Mouse (Mus musculus) embryo, embryonic 9.5 days (tissue): ENCODE results near the gene Etfa.

Experiments used
- DNase-seq: peaks from one replicate; pipeline ENCODE4 v3.0.0-alpha.2; 2017; ENCODE audit errors: extremely low spot score

The Etfa gene

DNA sequence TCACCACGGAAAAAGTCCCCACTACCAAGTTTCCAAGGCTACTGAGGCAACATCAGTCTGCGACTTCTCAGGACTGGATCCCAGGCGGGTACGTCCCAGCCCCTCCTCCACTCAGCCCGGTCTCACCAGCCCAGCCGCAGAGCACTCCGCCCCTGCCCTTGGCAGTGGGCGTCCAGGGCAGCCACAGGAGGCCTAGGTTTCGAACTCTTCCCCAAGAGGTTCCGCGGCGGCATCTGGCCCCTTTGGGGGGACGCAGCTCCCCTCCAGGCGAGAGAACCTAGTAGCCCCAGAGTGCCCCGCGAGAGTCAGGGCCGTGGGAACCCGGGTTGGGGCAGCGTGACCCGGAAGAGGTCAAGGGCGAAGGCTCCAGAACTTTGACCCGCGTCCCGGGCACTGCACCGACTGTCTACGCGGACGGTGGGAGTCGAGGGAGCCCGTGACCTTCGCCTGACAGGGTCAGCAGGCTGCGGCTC is 486 bp downstream of the Etfa start:
- DNase-seq: peak; percentile 84

DNA sequence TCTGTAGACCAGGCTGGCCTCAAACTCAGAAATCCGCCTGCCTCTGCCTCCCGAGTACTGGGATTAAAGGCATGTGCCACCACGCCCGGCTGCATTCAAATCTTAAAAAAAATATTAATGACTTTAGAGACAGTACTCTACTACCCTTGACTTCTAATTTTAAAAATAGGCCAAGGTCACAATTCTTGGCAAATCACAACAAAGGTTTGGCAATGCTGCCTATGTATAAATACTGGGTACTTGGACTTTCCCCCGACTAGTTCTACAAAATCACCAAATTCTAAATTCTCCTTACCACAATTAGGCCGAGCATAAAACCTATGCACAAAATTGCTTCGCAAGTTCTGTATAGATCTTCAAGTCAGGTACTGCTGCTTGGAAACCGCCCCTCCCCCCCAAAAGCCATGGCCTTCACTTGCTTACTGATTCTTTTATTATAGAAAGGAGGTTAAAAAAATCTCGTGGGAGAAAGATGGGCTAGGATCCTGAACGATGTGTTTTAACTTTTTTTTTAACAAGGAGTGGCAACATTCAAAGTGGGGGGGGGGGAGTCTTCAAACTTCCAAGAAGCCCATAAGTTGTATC is 1.3 kb downstream of the Etfa start:
- no peak for DNase-seq

DNA sequence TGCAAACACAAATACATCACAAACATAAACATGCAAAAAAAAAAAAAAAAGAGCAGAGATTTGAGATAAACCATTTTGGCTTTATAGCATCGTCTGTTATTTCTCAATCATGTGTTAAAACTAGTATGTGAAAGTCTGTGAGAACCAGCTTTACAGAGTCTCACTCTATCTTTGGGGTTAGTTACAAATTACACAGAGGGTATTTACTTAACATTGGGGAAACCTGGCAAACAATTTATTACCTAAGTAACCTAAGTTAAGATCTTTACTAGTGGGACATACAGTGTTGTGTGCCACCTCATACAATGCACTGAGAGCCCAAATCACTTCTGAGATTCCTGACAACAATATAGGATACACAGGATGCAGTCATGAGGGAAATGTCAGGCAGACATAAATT is 2.3 kb downstream of the Etfa start:
- DNase-seq: no peak

DNA sequence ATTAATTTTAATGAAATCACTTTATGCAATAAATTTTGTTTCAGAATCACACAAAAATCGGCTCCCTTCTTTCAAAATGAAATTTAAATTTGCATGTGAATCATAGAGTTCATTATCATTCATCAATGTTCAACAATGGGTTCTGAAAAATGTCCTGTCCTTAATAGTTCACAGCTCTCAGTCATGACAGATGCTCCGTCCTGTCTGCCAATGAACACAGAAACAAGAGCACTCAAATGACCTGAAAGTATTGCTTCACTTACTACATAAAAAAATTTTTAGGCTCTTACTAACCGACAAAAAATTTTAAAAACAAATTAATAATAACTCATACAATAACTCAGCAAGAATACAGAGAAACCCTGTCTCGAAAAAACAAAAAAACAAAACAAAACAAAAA is 3.3 kb downstream of the Etfa start:
- DNase-seq: no peak

DNA sequence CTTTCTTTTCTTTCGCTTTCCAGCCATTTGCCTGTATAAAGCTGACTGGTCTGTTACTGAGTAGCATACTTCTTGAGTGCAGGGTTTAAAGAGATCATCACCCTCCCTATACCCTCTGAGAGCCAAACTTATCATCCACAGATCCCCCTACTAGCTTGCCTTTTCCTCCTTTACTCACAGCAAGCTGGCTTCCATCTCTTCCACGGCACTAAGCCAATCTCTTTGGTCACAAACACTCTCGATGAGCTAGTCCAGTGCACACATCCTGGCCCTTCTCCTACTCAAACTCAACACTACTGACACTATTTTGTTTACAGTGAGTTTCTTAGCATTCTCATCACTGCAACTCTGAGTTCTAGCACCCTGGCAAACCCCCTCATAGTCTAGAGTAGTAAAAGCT is 4.1 kb downstream of the Etfa start:
- DNase-seq: no peak

DNA sequence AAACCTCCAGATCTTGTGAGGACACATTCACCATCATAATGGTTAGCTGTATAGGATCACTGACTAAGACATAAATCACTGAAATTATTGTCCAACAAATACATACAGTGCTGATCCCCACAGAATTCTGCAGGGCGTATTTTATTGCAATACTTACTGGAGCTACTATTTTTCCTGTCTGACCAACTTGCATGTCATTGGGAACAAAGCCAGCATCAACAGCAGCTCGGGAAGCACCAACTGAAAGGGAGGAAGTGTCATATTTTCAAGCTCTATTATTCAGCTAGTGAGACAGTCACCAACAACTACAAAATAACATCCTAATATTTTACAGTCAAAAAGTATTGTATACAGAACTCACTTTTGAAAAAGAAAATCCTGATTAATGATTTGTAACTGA is 29.9 kb downstream of the Etfa start:
- no peak for DNase-seq

DNA sequence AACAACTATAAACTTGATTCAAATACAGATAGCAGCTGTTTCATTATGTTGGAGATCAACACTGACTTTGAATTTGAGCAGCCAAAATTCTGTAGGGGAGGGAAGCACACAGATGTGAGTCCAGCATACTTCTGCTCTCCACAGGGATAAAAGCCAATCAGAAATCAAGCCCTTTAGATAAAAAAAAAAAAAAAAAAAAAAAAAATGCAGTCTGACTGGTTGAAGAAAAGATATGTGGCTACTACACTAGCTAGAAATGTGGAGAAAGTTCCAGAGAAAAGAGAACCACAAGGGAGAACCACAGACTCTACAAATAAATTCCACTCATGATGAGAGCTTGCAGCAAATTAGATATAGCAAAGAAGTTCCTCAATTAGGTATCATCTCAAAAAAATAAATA is 33.3 kb downstream of the Etfa start:
- DNase-seq: no peak

DNA sequence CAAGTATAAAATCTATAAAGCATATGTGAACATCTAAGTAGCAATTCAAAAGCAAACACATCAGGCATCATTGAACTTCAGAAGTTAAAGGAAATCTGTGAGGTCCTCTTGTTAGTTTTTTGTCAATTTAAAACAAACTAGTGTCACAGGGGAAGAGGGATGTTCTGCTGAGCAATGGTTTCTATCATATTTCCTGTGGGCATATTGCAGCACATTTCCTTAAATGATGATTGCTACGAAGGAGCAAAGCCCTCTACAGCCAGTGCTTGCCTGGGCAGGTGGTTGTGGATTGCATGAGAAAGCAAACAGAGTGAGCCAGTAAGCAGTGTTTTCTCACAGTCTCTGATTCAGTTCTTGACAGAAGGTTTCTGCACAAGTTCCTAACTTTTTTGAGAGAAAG is 36.0 kb downstream of the Etfa start:
- no peak for DNase-seq

DNA sequence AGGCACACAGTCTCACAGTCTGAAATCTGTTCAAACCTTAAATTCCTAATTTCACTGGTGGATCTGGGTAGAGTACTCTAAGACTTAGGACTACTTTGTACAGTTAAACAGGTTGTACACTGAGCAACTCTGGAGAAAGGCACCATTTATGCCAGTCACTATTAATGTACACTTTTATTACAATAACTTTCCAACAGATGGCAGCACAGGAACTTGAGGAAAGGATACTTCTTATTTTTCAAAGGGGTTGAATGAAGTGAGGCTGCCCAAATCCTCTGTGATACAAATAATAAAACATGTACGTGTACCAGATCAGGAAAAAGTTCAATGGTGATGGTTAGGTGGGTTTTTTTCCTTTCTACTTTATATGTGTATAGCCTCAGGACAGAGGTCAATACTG is 43.6 kb downstream of the Etfa start:
- no peak for DNase-seq

DNA sequence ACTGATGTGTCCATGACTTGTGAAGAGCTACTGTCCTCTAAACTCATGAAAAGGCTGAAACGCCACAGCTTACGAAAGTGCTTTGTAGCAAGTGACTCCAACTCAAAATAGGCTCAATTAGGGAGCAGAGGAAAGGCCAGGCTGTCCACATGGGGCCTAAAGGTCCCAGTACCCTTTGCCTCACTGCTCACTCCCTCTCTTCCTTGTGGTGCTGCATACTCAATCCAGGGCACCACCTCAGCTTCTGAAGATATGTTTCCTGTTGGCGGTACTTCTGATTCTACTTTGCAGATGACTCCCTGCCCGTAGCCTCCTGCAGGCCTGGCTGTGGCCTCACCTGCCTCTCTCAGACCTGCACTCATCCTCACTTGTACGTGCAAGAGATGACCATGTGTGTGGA is 58.7 kb downstream of the Etfa start:
- no peak for DNase-seq

DNA sequence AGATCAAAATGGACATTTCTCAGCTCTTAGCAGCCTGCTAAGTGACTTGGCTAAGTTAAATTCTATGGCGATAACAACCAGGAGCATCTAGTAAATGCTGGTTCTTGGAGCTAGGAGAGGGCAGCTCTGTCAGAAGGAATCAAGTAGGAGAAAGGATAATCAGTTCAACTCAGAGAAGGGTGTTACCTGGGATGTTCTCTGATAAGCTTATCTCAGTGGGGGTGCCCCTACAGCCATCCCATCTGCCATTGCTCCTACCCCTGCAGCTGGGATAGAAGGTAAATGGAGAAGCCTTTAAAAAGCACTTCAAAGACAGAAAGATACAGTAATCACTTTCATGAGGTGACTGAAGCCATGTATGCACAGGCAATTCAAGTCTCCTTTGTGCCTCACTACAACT is 59.1 kb downstream of the Etfa start:
- DNase-seq: no peak

DNA sequence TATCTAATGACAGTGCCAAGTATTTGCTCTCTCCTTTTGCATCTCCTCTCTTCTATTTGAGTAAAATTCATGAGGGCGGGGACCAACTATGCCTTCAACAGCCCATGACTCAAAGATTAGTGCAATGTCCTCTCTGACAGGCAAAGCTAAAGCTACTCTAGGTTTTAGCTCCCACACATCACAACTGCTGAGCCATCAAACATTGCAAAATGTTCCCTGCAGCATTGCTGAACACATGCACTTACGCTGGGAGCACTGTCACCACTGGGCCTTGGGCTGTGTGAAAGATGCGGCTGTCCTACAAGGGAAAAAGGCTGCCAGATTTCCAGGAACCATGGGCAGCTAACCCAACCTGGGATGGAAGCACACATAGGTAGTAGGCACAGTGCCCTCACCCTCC is 60.6 kb downstream of the Etfa start:
- no peak for DNase-seq

DNA sequence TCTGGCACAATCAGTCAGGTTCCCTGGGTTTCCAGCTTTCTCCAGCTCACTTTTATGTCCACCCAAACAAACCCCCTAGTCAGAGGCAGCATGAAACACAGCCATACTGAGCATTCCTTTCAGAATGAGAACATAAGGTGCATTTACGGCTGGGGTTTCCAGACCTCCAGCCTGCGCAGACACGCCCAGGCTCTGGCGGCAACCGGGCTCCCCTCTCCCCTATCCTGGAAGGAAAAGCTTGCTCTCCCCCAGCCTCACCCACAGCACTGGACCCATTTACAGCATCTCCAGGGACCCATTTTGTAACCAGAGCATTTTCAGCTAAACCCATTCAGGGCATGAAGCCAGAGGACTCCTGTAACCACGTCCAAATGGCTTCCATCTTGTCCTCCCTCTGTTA is 62.0 kb downstream of the Etfa start:
- DNase-seq: no peak

DNA sequence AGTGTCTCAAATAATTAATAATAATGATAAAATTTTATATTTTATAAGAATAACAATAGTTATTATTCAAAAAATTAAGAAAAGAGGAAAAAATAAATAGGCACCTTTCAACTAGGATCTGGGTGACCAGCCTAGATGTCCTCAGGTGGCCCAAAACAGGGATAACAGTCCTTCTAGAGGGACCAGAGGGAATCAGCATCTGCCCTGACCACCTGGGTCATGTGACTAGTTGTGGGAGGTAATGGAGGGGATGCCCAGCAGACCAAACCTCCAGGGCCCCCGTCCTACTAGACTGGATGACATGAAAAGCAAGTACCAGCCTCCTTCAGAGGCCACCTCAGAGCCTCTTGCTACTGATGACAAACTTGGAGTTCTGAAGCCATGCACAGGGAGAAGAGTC is 62.9 kb downstream of the Etfa start:
- DNase-seq: no peak

DNA sequence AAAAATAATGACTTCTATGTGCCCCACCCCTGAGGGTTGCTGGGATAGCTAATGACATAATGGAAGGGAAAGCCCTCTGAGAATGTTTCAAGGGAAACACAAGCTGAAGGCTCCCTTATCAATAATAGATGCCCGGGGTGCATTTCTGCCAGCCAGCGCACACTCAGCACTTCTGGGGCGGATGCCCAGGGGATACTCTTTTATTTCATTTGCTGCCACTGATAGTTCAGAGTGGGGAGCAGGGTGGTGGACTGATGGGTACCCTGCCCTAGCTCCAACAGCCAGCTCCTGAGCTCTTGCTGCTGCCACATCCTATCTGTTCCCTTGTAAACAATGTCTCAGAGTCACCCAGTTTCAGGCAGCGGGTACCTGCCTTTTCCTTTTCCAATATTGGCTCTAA is 64.5 kb downstream of the Etfa start:
- DNase-seq: no peak

DNA sequence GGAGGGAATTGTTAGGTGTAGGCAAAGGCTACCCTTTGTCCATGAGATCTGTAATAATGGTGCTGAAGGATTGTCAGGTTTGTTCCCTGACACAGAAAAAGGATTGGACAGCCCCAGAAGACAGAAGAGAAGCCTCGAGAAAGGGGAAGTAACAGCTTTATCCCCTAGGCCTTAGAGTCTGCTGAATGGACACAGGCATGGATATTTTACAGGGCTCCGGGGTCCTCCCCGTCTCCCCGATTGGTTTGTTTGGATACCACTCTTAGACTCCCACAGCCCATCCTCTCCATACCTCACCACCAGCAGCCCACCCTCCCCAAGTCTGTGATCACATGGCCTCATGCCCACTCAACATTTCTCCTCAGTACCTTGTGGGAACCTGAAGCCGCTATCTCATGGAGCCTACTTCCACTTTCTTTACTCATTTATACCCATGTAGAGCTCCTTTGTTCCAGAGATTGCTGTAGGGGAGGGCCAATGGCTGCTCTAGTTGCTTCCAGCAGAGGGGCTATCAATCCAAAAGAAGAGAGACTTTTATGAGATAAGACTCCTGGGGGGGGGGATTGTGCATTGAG is 72.8 kb downstream of the Etfa start:
- no peak for DNase-seq

DNA sequence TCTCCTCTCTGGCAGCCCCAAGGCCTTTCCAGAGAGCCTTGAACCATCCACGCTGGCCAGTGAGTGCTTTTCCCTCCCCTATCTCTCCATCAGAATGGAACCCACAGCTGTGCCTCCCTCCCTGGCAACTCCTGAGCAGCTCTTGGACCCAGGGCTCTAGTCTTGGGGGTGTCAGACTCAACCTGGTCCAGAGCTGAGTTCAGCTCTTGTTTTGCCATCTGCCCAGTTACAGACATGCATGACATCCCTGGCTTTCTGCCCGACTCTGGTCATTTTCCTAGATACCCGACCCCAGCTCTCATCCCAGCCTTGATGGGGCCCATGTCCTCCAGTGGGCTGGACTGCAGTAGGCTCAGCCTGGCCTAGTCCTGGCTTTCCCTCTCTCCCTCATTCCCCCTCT is 73.6 kb downstream of the Etfa start:
- DNase-seq: no peak

DNA sequence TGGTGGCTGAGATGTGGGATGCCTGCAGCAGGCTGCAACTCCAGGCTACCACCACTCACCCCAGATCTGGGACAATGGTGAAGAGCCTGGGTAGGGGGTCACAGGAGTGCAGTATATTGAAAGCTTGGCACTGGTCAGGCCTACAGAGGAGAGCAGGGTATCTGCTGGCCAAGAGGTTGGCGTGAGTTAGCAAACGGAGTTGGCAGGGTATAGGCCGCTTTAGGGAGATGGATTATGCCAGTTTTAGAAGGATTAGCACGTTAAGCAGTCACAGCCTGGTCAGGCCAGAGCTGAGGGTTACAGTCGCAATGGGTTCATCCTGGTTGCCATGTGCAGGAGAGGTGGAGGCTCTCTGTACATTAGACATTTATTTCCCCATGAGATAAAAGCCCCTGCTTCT is 78.2 kb downstream of the Etfa start:
- no peak for DNase-seq

DNA sequence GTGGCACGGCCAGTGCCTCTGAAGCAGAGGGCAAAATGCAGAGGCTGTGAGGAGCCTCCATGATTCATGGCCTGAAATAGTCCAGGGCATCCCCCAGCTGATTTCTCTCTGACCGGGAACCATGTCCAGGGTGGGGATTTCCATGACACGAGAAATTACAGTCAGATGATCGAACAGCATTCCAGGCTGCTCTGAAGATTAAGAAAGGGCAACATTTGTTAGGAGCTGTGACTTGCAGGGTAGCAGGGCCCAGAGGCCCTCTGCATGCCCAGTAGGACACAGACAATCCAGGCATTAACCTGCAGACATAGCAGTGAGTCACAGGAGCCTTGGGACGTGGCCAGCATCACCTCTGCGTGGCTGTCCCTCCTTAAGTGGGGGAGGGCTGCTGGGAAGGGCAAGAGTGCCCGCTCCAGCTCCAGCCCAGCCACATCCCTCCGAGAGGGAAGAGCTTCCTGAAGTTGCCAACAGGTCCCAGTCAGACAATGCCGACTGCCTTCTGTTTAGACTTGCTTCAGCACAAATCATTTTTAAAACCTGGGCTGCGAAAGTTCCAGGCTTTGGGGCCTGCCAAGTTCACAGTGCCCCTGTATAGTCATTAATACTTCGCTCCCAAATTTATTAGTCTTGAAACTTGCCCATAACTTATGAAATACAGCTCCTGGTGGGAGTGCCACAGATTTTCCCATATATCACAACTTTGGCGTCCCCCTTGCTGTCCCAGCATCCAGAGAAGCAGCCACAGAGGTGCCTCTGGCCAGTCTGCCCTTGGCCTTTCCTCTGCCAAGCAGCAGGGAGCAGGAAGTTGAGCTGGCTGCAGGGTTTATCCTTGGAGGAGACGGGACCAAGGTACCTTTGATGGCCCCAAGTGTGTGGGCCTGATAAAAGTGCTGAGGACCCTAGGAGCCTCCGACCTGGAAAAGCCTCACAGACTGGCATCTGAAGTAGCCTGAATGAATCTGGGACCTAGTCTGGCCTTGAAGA is 79.4 kb downstream of the Etfa start:
- DNase-seq: no peak

DNA sequence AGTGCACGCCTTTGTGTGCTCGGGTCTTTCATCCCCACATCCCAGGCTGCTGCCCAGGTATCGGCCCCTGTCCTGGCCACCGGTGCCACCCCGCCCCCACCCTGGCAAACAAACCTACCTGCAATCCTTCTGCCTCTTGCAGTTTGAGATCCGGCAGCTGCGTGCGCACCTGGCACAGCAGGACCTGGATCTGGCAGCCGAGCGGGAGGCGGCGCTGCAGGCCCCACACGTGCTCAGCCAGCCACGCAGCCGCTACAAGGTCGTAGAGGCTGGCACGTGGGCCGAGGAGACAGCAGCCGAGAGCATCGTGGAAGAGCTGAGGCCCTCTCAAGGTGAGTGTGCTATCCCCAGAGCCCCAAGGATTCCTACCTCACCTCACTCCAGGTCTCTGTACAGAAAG is 81.9 kb downstream of the Etfa start:
- DNase-seq: no peak

DNA sequence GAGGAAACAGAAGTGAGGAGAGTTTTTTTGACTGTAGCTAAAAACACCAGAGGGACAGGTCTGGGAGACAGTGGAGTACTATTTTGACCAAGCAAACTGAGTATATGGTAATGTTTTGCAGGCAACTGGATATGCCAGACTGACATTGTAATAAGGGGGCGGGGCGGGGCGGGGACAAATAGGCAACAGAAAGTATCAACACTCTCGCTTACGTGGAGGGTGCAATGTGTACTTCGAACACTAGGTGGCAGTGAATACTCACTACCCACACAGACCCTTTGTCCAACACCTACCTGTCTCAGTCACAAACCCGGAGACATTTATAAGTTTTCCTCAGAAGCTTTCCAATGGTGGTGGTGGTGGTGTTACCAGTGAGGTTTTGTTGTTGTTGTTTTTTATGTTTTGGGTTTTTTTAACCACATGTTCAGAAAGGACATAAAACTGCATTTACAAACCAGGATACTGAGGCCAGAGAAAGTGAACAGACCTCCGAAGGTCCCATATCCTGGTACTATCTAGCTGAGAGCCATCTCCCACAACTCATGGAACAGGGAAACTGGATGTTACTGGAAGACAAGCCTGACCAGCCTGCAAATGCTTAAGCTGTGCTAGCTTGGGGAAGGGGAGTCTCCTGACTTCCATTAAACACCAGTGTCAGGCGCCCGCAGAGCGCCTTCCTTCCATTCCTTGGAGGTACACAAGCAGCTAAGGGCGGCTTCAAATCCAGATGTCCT is 82.6 kb downstream of the Etfa start:
- peak; percentile 79 for DNase-seq

DNA sequence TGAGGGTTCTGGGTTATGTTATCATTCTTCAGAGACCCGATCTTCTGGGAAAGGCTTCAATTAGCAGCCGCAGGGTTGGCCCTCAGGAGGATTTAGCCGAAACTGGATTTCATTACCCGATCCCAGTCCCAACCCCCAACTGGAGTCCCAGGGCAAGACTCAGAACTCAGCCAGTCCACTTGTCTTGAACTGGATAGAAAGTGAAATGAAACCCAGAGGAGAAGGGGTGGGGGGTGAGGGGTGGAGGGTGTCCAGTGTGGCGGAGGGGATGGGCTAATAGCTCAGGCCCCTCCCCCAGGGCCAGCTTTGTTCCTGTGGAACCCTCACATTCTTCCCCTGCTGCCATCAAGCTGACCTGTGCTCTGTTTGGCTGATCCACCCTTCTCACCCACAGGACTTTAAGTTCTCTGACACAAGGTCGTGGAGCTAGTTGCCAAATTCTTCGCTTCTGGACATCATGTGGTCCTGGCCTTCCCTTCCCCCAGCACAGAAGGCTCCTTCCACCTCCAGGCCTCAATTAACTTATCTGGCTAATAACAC is 86.7 kb downstream of the Etfa start:
- no peak for DNase-seq
